Mouse (Mus musculus) heart, embryonic 16.5 days (tissue): ENCODE data around the gene Gdf7. TPM values are rescaled to one million over a fixed set of nuclear protein-coding genes. Genes with fewer than 3 reads are reported as not detected.
A peak's percentile ranks its signal among the peaks of the same experiment; 100 is the strongest.

Experiments
- ATAC-seq: fragments of 200-750 bp; cut with Nextera tagmentation; replicated peaks from 2 replicates; pipeline ENCODE4 v1.8.0; 2017; ENCODE audit warnings: moderate number of reproducible peaks; ENCODE audit not compliant: insufficient read depth, low FRiP score; ENCODE audit errors: extremely low read depth
- H3K27ac ChIP-seq: fragments of 300-500 bp; sonication (generic); 2 replicates; pipeline ENCODE4 v1.5.1; 2014; ENCODE audit warnings: mild to moderate bottlenecking, low read length, control low read depth, moderate library complexity
- H3K27me3 ChIP-seq: fragments of 300-500 bp; sonication (generic); 2 replicates; pipeline ENCODE4 v1.6.1; 2014; ENCODE audit warnings: low read length, mixed read lengths; ENCODE audit not compliant: control insufficient read depth, insufficient read depth
- H3K36me3 ChIP-seq: fragments of 300-500 bp; sonication (generic); 2 replicates; pipeline ENCODE4 v1.6.1; 2014; ENCODE audit not compliant: control insufficient read depth, insufficient read depth
- H3K4me1 ChIP-seq: fragments of 300-500 bp; sonication (generic); 2 replicates; pipeline ENCODE4 v1.6.1; 2014; ENCODE audit warnings: low read length, mixed read lengths; ENCODE audit not compliant: control insufficient read depth, insufficient read depth
- H3K4me2 ChIP-seq: fragments of 300-500 bp; sonication (generic); 2 replicates; pipeline ENCODE4 v1.6.1; 2014; ENCODE audit warnings: low read depth, mild to moderate bottlenecking, control low read depth, low read length
- H3K4me3 ChIP-seq: fragments of 300-500 bp; sonication (generic); 2 replicates; pipeline ENCODE4 v1.5.1; 2014; ENCODE audit warnings: mild to moderate bottlenecking, control low read depth, low read length
- H3K9ac ChIP-seq: fragments of 300-500 bp; sonication (generic); 2 replicates; pipeline ENCODE4 v1.6.1; 2014; ENCODE audit warnings: low read length, control low read depth
- H3K9me3 ChIP-seq: fragments of 300-500 bp; sonication (generic); replicated peaks from 2 replicates; pipeline ENCODE4 v1.6.1; 2016; ENCODE audit warnings: low read length; ENCODE audit not compliant: control insufficient read depth
- WGBS: fragments of 180-500 bp; shearing (Covaris S2); extraction: QIAGEN DNeasy Blood & Tissue Kit; methylation state at CpG from one replicate; pipeline ENCODE4 v1.1.7; 2014; 5-methylcytosine and 5-hydroxymethylcytosine counted together
- polyA plus RNA-seq: library from polyadenylated mRNA; unstranded; fragments of >200 nt; fragmentation: Nextera tagmentation; extraction: Ambion mirVana; gene quantifications from 2 replicates; pipeline ENCODE4 v1.2.1, GENCODE M21; 2015

The Gdf7 gene
- polyA plus RNA-seq, 1 experiment from 2014 or later: not detected

GRCm38 (mm10) chr12:8301011-8301814, 541 bp downstream of the Gdf7 start:
- Histone ChIP-seq H3K4me2 (peak overlapping the region; percentile 76), H3K4me1 (peaks cover 8% of the 10 kb centered on the region; the same call in 1 of the 2 replicates), H3K27ac (no peak overlapping the region), H3K9me3 (no peaks in the 10 kb centered on the region), H3K27me3 (peaks cover 88% of the 10 kb centered on the region), H3K9ac (peak overlapping the region; percentile 52; the same call in 1 of the 2 replicates), H3K4me3 (peak overlapping the region; percentile 60), H3K36me3 (no peaks in the 10 kb centered on the region)
- 7% methylated on average over 45 of the region's 46 CpGs for whole genome bisulfite sequencing
- no peak for ATAC-seq

GRCm38 (mm10) chr12:8300521-8300920, 1.2 kb downstream of the Gdf7 start:
- ATAC-seq: no peak
- no peaks in the 10 kb centered on the region for H3K9me3 ChIP-seq
- H3K4me3 ChIP-seq: no peak overlapping the region
- no peak overlapping the region for H3K9ac ChIP-seq
- no peak overlapping the region for H3K27ac ChIP-seq
- no peaks in the 10 kb centered on the region for H3K36me3 ChIP-seq
- peaks cover 88% of the 10 kb centered on the region for H3K27me3 ChIP-seq
- peaks cover 8% of the 10 kb centered on the region; the same call in 1 of the 2 replicates for H3K4me1 ChIP-seq
- WGBS: 68% methylated on average over 5 of the region's 5 CpGs
- H3K4me2 ChIP-seq: no peak overlapping the region

DNA sequence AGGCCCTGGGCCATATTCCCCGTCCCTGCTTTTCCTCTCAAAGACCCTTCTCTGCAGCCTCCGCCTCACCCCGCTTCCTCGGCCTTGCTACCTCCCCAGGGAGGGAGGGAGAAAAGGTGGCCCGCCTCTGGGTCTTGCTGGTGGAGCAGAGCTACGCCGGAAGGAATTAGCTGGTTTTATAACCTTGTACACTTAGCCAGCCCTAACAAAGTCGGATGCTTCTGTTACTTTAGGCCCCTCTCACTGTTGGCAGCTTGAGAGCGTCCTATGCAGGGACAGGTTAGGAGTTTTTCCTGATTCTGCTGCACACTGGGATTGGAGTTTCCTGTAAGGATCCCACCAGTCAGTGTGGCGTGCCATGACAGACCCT, 1.7 kb downstream of the Gdf7 start:
- Histone ChIP-seq H3K27ac (no peak overlapping the region), H3K4me1 (peaks cover 8% of the 10 kb centered on the region; the same call in 1 of the 2 replicates), H3K9me3 (no peaks in the 10 kb centered on the region), H3K36me3 (no peaks in the 10 kb centered on the region), H3K4me2 (no peak overlapping the region), H3K9ac (no peak overlapping the region), H3K27me3 (peaks cover 88% of the 10 kb centered on the region), H3K4me3 (0 out of 2 replicates have a peak overlapping the region, but pooled peaks have one; percentile 3)
- ATAC-seq: no peak
- WGBS: 54% methylated on average over 10 of the region's 10 CpGs

DNA sequence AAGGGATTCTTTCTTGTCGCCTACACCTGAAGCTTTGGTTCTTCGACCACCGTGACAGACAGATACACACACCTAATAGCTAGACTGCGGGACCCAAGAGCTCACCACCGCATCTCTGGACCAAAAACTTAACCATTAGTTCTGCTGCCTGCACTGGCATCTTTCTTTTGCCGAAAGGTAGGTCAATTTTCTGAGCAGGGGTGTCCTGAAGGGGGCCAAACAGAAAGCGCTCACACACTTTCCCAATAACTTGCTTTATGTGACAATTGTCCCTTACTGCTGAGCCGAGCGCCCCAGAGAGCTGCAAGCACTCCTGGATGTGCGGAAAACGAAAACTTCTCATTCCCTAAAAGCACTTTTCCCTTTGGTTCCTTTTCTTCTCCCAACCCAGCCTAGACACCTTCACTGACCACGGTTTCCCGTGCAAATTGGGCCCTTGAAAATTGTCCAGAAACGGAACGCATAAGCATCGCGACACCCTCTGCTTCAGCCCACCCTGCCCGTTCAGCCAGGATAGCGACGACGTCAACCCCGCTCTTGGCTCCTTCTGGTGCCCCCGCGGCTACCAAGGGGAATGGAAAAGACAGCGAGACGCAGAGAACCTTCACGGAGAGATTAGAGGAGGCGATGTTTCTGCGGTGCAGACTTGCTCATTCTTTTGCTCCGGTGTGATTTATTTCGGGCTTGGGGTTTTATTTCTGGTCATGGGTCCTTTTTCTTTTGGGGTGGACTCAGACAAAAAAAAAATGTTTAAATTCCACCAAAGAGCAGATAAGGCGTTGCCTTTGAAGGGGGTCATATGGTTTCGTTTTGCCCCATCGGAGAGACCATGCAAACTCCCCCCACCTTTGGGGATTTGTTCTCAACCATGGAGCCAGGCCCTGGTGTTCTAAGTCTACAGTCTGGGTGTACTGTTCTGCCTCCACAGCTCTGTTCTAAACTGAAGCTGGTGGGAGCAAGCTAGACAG, 2.3 kb downstream of the Gdf7 start:
- Histone ChIP-seq H3K27ac (no peak overlapping the region), H3K9me3 (no peaks in the 10 kb centered on the region), H3K4me1 (peaks cover 8% of the 10 kb centered on the region; the same call in 1 of the 2 replicates), H3K4me3 (peak overlapping the region; percentile 3; the same call in 1 of the 2 replicates), H3K36me3 (no peaks in the 10 kb centered on the region), H3K4me2 (peak overlapping the region; percentile 10; the same call in 1 of the 2 replicates), H3K27me3 (peaks cover 86% of the 10 kb centered on the region), H3K9ac (no peak overlapping the region)
- WGBS: 12% methylated on average over 34 of the region's 34 CpGs
- no peak for ATAC-seq

- Histone ChIP-seq H3K36me3 (no peaks in the 10 kb centered on the region), H3K9ac (peak overlapping the region; percentile 44), H3K27ac (no peak overlapping the region), H3K9me3 (no peaks in the 10 kb centered on the region), H3K4me1 (peaks cover 8% of the 10 kb centered on the region; the same call in 1 of the 2 replicates), H3K27me3 (peaks cover 81% of the 10 kb centered on the region), H3K4me2 (peak overlapping the region; percentile 76), H3K4me3 (peak overlapping the region; percentile 57)
- no peak for ATAC-seq
- WGBS: 3% methylated on average over 80 of the region's 85 CpGs
Observed at GRCm38 (mm10) chr12:8298361-8299142, 3.2 kb downstream of the Gdf7 start.

DNA sequence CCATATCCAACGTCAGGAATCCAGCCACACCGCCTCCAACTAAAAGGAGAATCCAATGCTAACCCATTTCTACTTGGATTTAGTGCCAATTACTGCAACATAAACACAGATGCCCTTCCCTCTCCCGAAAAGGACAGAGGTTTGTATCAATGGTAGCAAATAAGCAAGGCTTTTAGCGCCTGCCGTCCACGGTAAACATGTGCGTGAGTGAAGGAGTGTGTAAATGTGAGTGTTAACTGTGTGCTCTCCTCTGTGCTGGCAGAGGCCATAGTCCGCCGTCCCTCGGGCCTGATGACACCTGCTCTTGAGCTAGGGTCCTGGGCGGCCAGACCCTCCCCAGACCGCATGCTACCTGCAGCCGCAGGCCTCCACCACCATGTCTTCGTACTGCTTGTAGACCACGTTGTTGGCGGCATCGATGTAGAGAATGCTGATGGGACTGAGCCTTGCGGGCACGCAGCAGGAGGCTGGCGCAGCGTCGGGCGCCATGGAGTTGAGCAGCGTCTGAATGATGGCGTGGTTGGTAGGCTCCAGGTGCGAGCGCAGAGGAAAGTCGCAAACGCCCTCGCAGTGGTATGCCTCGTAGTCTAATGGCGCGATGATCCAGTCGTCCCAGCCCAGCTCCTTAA, 4.1 kb downstream of the Gdf7 start:
- WGBS: 9% methylated on average over 34 of the region's 34 CpGs
- H3K27ac ChIP-seq: no peak overlapping the region
- H3K4me1 ChIP-seq: peaks cover 8% of the 10 kb centered on the region; the same call in 1 of the 2 replicates
- ATAC-seq: no peak
- peaks cover 72% of the 10 kb centered on the region for H3K27me3 ChIP-seq
- H3K4me2 ChIP-seq: peak overlapping the region; percentile 76
- no peaks in the 10 kb centered on the region for H3K9me3 ChIP-seq
- H3K36me3 ChIP-seq: no peaks in the 10 kb centered on the region
- H3K4me3 ChIP-seq: peak overlapping the region; percentile 57
- no peak overlapping the region for H3K9ac ChIP-seq

- no peak overlapping the region for H3K4me2 ChIP-seq
- WGBS: 84% methylated on average over 2 of the region's 2 CpGs
Observed at GRCm38 (mm10) chr12:8296154-8296553, 5.6 kb downstream of the Gdf7 start.

DNA sequence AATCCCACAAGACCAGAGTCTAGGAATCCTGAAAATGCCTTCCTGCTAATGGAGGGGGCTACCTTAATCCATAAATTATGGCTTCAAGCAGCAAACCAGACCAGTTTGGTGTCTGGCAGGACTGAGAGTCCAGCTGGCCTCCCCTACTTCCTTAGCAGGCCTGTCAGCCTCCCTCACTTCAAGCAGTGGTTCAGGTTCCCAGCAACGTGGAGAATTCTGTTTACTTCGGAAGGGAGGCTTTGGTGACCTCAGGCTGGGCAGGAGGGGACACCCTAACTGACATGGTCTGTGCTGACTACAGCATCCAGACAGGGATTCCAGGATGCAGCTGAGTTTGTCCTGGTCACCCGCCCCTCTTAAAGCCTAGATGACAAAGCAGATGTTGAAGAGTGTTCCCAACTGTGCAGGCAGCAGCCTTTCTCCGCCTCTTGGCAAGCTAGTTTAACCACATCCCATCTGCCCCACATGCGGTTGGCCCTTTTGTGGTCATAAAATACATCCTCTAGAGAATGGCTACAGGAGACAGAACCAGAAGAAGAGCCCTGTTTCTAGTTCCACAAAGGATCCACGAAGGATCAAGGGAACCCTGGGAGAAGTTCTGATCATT, 6.3 kb downstream of the Gdf7 start:
- Histone ChIP-seq H3K4me1 (0 out of 2 replicates have a peak, but pooled peaks cover 4% of the 10 kb centered on the region), H3K27me3 (peaks cover 49% of the 10 kb centered on the region), H3K9me3 (no peaks in the 10 kb centered on the region), H3K4me3 (no peak overlapping the region), H3K36me3 (no peaks in the 10 kb centered on the region), H3K4me2 (no peak overlapping the region), H3K9ac (no peak overlapping the region), H3K27ac (no peak overlapping the region)
- WGBS: 50% methylated on average over 6 of the region's 6 CpGs
- ATAC-seq: no peak

More at GRCm38 (mm10) chr12:8296154-8296553, 5.6 kb downstream of the Gdf7 start:
- Histone ChIP-seq H3K36me3 (no peaks in the 10 kb centered on the region), H3K27me3 (peaks cover 57% of the 10 kb centered on the region), H3K4me3 (no peak overlapping the region), H3K9ac (no peak overlapping the region), H3K9me3 (no peaks in the 10 kb centered on the region), H3K27ac (no peak overlapping the region), H3K4me1 (0 out of 2 replicates have a peak, but pooled peaks cover 4% of the 10 kb centered on the region)
- ATAC-seq: no peak
